Mouse (Mus musculus) monocyte, adult 5-6 weeks (primary cell): ENCODE data around the gene Gm10097. TPM values are rescaled to one million over a fixed set of nuclear protein-coding genes. Genes with fewer than 3 reads are reported as not detected.

Experiments
- ATAC-seq: fragments of 153-309, 156-312 bp; replicated peaks from 2 replicates; pipeline ENCODE4 v1.8.0; 2017; ENCODE audit warnings: mild to moderate bottlenecking; ENCODE audit not compliant: low TSS enrichment, insufficient number of reproducible peaks, severe bottlenecking, poor library complexity, low FRiP score
- total RNA-seq: library from RNA; stranded (forward); fragments of 200-1000, 200-491, 200-594 nt; gene quantifications from 3 replicates; pipeline ENCODE4 v1.2.3, GENCODE M21; 2017

Gene Gm10097
- total RNA-seq, 1 experiment from 2014 or later: not detected

DNA sequence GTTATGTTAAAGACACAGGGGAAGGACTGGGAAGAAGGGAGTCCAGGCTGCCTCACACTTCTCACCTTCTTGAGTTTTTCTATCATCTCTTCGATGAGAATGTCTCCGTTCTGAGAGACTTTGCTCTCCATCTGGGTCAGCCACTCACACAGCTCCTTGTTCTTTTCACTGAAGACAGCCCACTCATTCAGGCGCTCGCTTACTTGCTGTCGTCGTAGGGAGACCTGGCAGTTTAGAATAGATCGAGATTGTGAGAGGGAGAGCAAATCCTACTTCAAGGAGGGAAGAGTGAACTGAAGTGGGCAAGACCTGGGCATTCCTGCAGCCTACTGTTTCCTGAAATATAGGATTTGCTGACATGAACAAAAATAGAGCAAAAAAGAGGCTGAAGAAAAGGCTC, 6.7 kb downstream of the Gm10097 start:
- ATAC-seq: no peak

DNA sequence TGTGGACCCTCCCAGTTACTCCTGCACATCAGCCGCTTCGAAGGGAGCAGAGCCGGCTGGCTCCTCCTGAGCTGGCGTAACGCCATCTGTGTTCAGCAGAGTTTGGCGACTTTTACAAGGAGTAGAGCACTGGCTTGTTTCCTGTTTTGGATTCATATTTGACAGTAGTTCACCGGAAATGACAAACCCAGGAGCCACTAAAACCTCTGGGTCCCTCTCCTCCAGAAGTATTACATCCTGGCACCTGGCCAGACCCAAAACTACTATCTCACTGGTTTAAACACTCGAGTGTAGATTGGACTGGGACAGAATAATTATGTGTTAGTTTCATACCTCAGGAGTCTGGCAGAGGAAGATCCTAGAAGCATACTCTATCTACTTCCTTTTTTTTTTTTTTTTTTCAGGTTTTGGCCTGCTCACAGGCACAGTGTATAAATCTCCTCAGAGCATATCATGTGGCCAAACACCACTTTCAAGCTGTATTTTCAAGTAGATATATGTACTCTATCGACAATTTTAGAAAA, 11.0 kb downstream of the Gm10097 start:
- ATAC-seq: no peak

DNA sequence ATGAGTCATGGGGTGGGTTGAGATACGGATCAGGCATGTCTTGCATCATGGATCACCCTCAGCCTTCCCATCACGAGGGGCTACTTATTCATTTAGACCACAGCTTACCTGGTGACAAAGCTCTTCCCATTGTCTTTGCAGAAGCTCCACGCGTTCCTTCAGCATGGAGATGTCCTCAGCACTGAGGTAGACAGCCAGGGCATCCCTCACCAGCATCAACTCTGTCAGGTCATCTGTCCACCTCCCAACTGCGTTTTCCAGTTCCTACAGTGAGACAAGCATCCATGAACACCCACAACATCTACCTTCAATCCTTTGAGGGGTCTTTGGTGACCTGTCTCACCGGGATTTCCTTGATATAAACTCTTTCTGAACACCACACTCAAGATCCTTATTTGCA, 14.7 kb downstream of the Gm10097 start:
- no peak for ATAC-seq

DNA sequence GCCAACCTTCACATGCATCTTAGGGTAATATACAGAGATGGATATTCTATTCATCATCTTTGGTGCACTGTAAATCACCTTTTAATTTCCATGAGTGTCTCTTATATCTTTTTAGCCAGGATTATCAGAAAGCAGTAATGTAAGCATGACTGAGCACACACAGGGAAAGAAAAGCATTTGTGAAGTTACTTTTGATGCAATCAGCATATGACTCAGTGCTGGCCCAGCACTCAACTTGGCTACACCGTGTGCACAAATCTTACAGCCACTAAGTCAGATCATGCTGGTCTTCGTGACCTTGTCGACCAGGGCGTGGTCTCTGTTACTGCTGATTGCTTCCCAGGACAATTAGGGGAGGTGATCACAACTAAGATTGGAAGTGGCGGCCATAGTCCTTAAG, 16.8 kb downstream of the Gm10097 start:
- no peak for ATAC-seq

DNA sequence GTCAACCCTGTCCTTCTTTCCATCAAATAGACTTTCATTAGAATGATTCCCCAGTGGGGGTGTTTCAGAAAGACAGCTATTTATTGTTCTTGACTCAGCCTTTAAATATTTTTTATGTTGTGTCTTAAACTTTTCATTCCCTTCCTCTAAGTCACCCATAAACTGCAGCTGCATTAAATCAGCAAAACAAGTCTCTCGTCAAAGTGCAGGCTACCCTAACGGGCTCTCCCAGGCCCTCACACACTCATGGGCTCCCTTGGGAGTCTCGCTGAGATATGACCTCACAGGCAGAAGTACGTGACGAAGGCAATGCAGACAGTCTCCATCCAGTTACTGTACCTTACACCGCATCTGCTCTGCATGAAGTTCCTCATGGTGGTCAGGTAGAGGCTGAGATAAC, 17.3 kb downstream of the Gm10097 start:
- ATAC-seq: no peak

DNA sequence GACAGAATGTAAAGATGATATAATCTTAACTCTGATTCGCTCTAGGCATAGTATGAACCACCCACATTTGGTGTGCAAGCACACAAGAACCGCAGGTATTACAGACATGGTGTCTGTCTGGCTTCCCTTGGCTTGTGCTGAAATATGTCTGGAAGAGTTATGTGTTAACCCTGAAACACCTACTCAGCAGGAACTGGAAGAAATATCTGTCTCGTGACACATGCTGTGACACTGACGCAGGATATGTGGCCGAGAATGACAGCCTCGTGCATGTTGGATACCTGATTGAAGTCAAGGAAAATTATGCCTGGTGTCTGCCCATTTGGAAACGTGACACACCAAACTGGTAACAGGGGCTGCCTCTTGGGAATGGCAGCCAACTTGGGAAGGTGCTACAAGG, 18.3 kb downstream of the Gm10097 start:
- no peak for ATAC-seq

DNA sequence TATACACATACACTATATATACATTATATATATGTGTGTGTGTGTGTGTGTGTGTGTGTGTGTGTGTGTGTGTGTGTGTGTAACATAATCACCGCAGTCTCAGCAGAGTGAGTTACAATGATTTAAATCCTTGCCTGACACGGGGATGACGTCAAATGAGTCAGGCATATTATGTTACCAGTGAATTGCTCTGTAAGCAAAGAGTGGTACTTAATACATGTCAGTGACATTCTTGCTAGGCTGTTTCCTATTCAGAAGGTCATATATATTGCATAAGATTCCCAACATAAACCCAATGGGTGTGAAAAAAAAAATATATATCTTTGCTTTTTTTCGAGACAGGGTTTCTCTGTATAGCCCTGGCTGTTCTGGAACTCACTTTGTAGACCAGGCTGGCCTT, 20.1 kb downstream of the Gm10097 start:
- no peak for ATAC-seq

DNA sequence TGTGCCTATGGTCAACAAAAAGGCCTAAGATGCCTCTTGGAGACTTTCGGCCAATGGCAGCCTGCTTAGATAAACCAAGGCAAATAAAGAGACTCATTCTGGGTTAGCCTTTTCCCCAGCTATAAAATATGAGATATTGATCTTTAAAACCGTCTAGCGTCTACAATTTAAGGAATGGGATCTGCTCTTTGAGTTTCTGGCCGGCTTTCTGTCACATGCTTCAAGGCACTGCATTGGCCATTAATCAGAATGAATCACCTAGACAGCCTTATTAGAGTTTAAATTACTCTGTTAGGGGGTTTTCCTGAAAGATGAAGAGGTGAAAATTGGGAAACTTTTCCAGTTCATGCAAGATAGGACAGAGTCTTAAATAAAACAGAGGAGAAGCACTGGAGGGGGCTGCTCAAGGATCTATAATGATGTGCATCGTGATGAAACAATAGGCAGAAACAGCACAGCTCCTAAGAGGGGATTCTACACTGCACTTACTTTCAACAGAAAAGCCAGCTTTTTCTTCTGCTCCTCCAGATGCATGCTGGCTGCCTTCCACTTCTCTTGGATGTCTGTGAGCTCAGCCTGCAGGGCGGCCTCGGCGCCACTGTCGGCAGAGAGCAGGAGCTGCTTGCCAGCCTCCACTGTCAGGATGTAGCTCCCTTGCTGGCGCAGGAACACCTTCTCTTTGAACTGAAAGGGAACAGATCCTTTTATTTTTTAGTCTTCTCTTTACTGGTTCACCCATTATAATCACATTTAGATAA, 28.2 kb downstream of the Gm10097 start:
- ATAC-seq: no peak

DNA sequence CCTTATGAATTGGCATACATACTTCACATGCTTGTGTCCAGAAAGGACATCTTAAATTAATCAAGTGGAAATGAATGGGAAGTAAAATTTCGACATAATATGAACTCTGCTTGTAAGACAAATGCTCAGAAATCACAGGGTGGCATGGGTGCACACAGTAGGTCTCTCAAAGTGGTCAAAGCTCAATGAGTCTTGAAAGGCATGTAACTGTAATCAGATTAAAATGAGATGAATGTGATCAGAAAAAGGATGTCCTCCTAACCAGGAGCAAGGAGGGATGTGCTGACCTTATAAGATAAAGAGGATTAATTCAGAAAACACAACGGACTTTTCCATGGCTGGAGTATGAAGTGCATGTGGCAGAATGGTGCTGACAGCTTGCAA, 28.8 kb downstream of the Gm10097 start:
- ATAC-seq: no peak

DNA sequence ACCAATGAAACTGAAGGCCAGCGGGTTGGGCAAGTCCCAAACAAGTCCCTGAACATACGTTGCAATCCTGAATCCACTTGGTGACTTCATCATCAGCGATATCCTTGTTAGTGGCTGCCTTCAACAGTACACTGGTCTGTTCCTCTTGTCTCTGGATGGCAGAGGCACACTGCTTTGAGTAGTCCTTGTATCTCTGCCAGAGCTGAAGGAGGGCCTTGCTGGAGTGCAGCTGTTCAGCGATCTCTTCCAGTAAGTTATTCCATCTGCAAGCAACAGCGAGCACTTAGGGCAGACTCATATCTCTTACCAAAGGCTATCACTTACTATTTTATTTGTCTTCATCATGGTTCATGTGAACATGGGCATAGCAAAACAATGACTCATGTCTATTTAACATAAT, 41.8 kb downstream of the Gm10097 start:
- no peak for ATAC-seq

DNA sequence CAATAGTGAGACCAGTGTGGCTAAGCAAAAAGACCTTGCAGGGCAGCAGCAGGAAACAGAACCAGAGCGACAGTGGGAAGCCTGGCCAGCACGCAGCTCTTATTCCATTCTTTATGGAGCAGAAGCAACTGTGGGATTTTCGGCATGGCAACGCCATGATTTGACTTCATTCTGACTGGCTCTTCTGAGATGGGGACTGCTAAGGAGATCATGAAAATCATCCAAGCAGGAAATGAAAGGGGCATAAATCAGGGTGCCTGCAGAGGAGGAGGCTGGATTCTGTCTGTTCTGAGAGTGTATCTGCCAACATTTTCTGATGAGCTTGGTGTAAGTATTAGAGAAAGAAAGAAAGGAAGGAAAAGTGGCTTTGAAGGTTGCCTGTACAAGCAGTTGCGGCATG, 47.2 kb downstream of the Gm10097 start:
- ATAC-seq: no peak

DNA sequence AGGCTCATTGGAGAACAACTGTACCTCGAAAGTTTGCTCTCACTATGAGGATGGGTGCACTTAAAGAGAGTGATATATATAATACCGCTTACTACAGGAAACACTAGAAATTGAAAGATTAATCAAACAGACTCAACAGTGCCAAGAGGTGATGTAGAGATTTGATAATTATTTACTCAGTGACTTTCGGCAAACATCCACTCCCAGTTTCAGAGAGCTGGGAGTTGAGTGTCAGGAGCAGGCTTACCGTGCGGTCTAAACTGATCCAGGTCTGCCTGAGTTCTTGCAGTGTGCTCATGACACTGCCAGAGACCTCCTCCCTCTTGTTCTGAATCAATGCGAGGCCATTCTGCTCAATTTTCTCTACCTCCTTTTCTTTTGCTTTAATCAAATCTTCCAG, 47.7 kb downstream of the Gm10097 start:
- no peak for ATAC-seq
